Mouse (Mus musculus) left cerebral cortex, postnatal 36 days (tissue): ENCODE results near the gene Col23a1. TPM values are rescaled to one million over a fixed set of nuclear protein-coding genes. Genes with fewer than 3 reads are reported as not detected.
"Not testable (repeated sequence)": the region's sequence is repeated elsewhere in the genome, so short reads cannot be mapped to it uniquely, and the experiment has no call there.

Experiments used
- DNase-seq, 2 experiments: peaks; one replicate each; pipeline ENCODE4 v3.0.0; 2021 to 2022; ENCODE audit warnings: low spot score in 2 of 2, mixed read lengths in 1 of 2
- intact Hi-C: fragments of 180-260 bp; cut with DNase I; formaldehyde crosslinking; loops from one replicate; pipeline ENCODE4 v1.15.1; 2025
- total RNA-seq, 2 experiments: library from RNA; stranded (reverse); gene quantifications; 2 replicates each; pipeline ENCODE4 v1.2.3; 2021

Col23a1 gene
- total RNA-seq, 2 experiments from 2014 or later: 9.2 to 11.8 TPM

- intact Hi-C loops, DNase-seq: not testable (repeated sequence)
Measured at GRCm38 (mm10) chr11:51358981-51359380, 69.3 kb downstream of the Col23a1 start.

- DNase-seq: no peak
- intact Hi-C loops: no loop called here
Measured at GRCm38 (mm10) chr11:51364353-51364752, 74.6 kb downstream of the Col23a1 start.

GRCm38 (mm10) chr11:51367334-51367733 lies 77.6 kb downstream of the Col23a1 start:
- DNase-seq: no peak
- intact Hi-C loops: no loop called here

- DNase-seq: no peak
Measured at GRCm38 (mm10) chr11:51370273-51370672, 80.6 kb downstream of the Col23a1 start.

GRCm38 (mm10) chr11:51371321-51371720 lies 81.6 kb downstream of the Col23a1 start:
- no peak for DNase-seq
- intact Hi-C loops: no loop called here

More at GRCm38 (mm10) chr11:51370273-51370672, 80.6 kb downstream of the Col23a1 start:
- intact Hi-C loops: no loop called here

- intact Hi-C loops: no loop called here
- no peak for DNase-seq
Measured at GRCm38 (mm10) chr11:51371926-51372325, 82.2 kb downstream of the Col23a1 start.

GRCm38 (mm10) chr11:51377199-51377598 lies 87.5 kb downstream of the Col23a1 start:
- intact Hi-C loops: no loop called here
- no peak for DNase-seq

- DNase-seq: no peak
- intact Hi-C loops: no loop called here
Measured at GRCm38 (mm10) chr11:51388892-51389340, 99.2 kb downstream of the Col23a1 start.

- no peak for DNase-seq
- intact Hi-C loops: no loop called here
Measured at GRCm38 (mm10) chr11:51389763-51390162, 100.0 kb downstream of the Col23a1 start.

GRCm38 (mm10) chr11:51390521-51390920 lies 100.8 kb downstream of the Col23a1 start:
- DNase-seq: no peak
- intact Hi-C loops: no loop called here

GRCm38 (mm10) chr11:51391548-51391947 lies 101.8 kb downstream of the Col23a1 start:
- intact Hi-C loops: no loop called here
- DNase-seq: peak; percentile 55 to 75

GRCm38 (mm10) chr11:51394301-51394865 lies 104.7 kb downstream of the Col23a1 start:
- intact Hi-C loops: no loop called here
- no peak for DNase-seq

- intact Hi-C loops: no loop called here
Measured at GRCm38 (mm10) chr11:51396451-51396850, 106.7 kb downstream of the Col23a1 start.

GRCm38 (mm10) chr11:51398084-51398483 lies 108.4 kb downstream of the Col23a1 start:
- no peak for DNase-seq
- intact Hi-C loops: no loop called here

More at GRCm38 (mm10) chr11:51396451-51396850, 106.7 kb downstream of the Col23a1 start:
- DNase-seq: no peak

- intact Hi-C loops: no loop called here
- no peak for DNase-seq
Measured at GRCm38 (mm10) chr11:51400356-51400755, 110.6 kb downstream of the Col23a1 start.

- DNase-seq: peak; percentile 13 to 30
Measured at GRCm38 (mm10) chr11:51401481-51402128, 111.9 kb downstream of the Col23a1 start.

GRCm38 (mm10) chr11:51403886-51404285 lies 114.2 kb downstream of the Col23a1 start:
- intact Hi-C loops: no loop called here

More at GRCm38 (mm10) chr11:51401481-51402128, 111.9 kb downstream of the Col23a1 start:
- intact Hi-C loops: no loop called here

GRCm38 (mm10) chr11:51404865-51405440 lies 115.2 kb downstream of the Col23a1 start:
- intact Hi-C loops: no loop called here
- DNase-seq: no peak

More at GRCm38 (mm10) chr11:51403886-51404285, 114.2 kb downstream of the Col23a1 start:
- DNase-seq: no peak

GRCm38 (mm10) chr11:51406531-51406930 lies 116.8 kb downstream of the Col23a1 start:
- DNase-seq: no peak
- intact Hi-C loops: no loop called here

GRCm38 (mm10) chr11:51407351-51407750 lies 117.6 kb downstream of the Col23a1 start:
- DNase-seq: no peak
- intact Hi-C loops: no loop called here

GRCm38 (mm10) chr11:51410771-51411170 lies 121.1 kb downstream of the Col23a1 start:
- no peak for DNase-seq
- intact Hi-C loops: no loop called here
